Mouse (Mus musculus) liver, embryonic 13.5 days (tissue): ENCODE data around the gene Gsg1. TPM values are rescaled to one million over a fixed set of nuclear protein-coding genes. Genes with fewer than 3 reads are reported as not detected.

Source experiments
- ATAC-seq: fragments of 200-750 bp; cut with Nextera tagmentation; 2 replicates; pipeline ENCODE4 v1.8.0; 2017; ENCODE audit warnings: low read depth, mild to moderate bottlenecking, moderate number of reproducible peaks, moderate library complexity
- DNase-seq: peaks from one replicate; pipeline ENCODE4 v3.0.0; 2022
- H3K27ac ChIP-seq: fragments of 300-500 bp; sonication (generic); 2 replicates; pipeline ENCODE4 v1.5.1; 2015; ENCODE audit warnings: moderate library complexity, mild to moderate bottlenecking, inconsistent platforms
- H3K27me3 ChIP-seq: fragments of 300-500 bp; sonication (generic); 2 replicates; pipeline ENCODE4 v1.6.1; 2015; ENCODE audit warnings: mild to moderate bottlenecking, inconsistent platforms
- H3K36me3 ChIP-seq: fragments of 300-500 bp; sonication (generic); 2 replicates; pipeline ENCODE4 v1.6.1; 2015; ENCODE audit warnings: mild to moderate bottlenecking, inconsistent platforms
- H3K4me1 ChIP-seq: fragments of 300-500 bp; sonication (generic); replicated peaks from 2 replicates; pipeline ENCODE4 v1.6.1; 2015; ENCODE audit warnings: inconsistent platforms
- H3K4me2 ChIP-seq: fragments of 300-500 bp; sonication (generic); 2 replicates; pipeline ENCODE4 v1.6.1; 2015; ENCODE audit warnings: inconsistent platforms, mild to moderate bottlenecking, moderate library complexity
- H3K4me3 ChIP-seq: fragments of 300-500 bp; sonication (generic); replicated peaks from 2 replicates; pipeline ENCODE4 v1.5.1; 2015; ENCODE audit warnings: mild to moderate bottlenecking, inconsistent platforms
- H3K9ac ChIP-seq: fragments of 300-500 bp; sonication (generic); 2 replicates; pipeline ENCODE4 v1.6.1; 2015; ENCODE audit warnings: mild to moderate bottlenecking, inconsistent platforms
- H3K9me3 ChIP-seq: fragments of 300-500 bp; sonication (generic); replicated peaks from 2 replicates; pipeline ENCODE4 v1.6.1; 2016; ENCODE audit warnings: inconsistent platforms
- WGBS: fragments of 180-500 bp; shearing (Covaris S2); methylation state at CpG from one replicate; pipeline ENCODE4 v1.1.7; 2015; ENCODE audit not compliant: insufficient replicate concordance; 5-methylcytosine and 5-hydroxymethylcytosine counted together
- polyA plus RNA-seq: library from polyadenylated mRNA; unstranded; fragments of >200 nt; fragmentation: Nextera tagmentation; extraction: Ambion mirVana; gene quantifications from 2 replicates; pipeline ENCODE4 v1.2.1, GENCODE M21; 2015

Gsg1 gene
- polyA plus RNA-seq, result 0.15 and 0.16 TPM in 2 replicates

DNA sequence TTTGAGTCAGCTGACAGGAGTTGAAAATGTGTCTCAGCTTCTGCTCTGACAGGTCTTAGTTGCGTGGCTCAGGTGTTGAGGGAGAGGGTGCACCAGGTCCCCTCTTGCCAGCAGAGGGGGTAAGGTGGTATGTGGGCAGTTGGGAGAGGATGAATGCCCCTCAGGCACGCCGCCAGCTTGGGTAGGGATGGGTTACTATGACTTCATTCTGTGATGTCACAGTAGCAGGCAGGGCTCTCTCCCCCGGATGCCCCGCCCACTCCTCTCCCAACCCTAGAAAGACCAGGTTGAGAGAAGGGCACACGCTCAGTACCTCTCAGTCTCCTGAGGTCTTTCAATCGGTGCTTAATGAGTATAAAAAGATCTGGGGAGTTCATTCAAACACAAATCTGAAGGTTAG lies at the start of gene Gsg1:
Gsg1 (minus strand) TSS at position 199 of the 400 bp plus-strand sequence.
- Histone ChIP-seq H3K36me3 (no peaks in the 10 kb centered on the region), H3K9me3 (no peaks in the 10 kb centered on the region), H3K4me2 (no peak within 1 kb of the TSS), H3K27ac (no peak within 1 kb of the TSS), H3K27me3 (peaks cover 38% of the 10 kb centered on the region), H3K4me1 (peaks cover 12% of the 10 kb centered on the region), H3K4me3 (no peak within 1 kb of the TSS), H3K9ac (no peak within 1 kb of the TSS)
- 73% methylated on average over 7 of the region's 7 CpGs for WGBS
- ATAC-seq, result no peak
- DNase-seq, result no peak

DNA sequence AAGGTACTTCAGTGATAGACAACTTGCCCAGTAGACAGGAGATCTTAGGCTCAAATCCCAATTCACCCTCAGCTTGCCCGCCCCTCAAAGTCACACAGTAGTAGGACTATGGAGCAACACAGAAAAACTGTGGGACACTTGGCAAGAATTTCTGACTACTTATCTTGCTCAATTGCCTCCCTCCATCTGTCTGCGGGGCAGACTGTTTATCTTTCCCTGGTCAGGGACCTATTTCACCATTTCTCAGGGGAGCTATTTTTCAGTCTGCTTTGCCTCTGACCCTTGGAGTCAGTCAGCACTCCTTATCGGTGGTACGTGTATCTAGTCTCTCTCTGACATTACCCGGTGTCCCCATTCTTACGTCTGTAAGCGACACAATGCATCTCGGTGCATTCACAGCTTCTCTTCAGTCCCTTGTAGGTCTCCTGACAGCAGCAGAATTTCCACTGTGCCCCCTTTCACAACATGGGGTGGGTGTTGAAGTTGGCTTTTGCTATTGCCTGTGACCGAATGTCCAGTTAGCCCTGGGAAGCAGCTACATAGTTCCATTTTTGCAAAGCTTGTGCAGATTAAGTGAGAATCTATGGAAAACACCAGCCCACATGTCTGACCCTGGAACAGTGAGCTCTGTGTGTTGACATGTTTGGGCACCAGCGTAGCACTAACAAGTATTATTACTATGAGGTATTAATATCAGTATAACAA lies 48.4 kb upstream of the Gsg1 start:
- no peak for DNase-seq
- Histone ChIP-seq H3K4me3 (no peak overlapping the region), H3K27ac (no peak overlapping the region), H3K4me1 (no peaks in the 10 kb centered on the region), H3K9me3 (no peaks in the 10 kb centered on the region), H3K9ac (no peak overlapping the region), H3K36me3 (no peaks in the 10 kb centered on the region), H3K27me3 (no peaks in the 10 kb centered on the region), H3K4me2 (no peak overlapping the region)
- WGBS, result 48% methylated on average over 10 of the region's 10 CpGs
- peak; percentile 43; the same call in 1 of the 2 replicates for ATAC-seq

DNA sequence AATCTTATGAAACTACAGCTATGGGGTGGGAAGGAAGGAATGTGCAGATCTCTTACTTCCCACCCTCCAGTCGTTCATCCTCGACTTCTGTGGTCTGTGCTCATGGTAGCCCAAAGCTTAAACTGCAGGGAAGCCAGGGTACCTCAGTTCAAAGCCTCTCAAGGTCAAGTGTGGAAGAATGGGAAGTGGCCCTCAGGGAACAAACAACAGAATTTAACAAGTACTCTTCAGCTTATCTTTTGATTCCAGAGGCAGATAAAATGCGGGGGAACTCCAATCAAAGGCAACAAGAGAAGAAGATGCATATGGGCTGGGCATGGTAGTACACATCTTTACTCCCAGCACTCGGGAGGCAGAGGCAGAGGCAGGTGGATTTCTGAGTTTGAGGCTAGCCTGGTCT lies 46.3 kb upstream of the Gsg1 start:
- H3K4me3 ChIP-seq, result no peak overlapping the region
- no peaks in the 10 kb centered on the region for H3K27me3 ChIP-seq
- H3K4me2 ChIP-seq, result no peak overlapping the region
- DNase-seq, result no peak
- no peak overlapping the region for H3K27ac ChIP-seq
- ATAC-seq, result no peak
- H3K36me3 ChIP-seq, result no peaks in the 10 kb centered on the region
- 44% methylated on average over 4 of the region's 4 CpGs for WGBS
- no peak overlapping the region for H3K9ac ChIP-seq
- H3K9me3 ChIP-seq, result no peaks in the 10 kb centered on the region
- no peaks in the 10 kb centered on the region for H3K4me1 ChIP-seq

DNA sequence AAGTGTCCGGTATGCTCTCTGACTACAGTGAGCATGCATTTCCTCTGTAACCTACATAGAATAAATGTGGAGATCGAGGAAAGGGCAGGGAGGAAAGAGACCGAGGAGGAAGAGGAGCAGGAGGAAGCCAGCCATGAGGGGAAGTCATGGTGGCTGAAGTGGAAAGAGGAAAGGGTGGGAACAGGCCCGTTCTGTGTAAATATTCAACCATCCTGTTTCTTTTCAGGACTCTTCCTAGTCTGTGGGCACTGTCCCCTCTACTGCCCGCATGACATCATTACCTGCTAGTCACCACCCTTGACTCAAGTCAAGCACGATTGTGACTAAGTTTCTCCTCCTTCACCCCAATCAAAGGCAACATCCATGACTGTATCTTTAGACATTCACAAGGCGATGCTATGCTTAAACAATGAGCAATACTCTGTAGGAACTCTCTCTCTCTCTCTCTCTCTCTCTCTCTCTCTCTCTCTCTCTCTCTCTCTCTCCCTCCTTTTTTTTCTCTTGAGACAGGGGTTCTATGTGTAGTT lies 44.9 kb upstream of the Gsg1 start:
- ATAC-seq, result no peak
- no peak overlapping the region for H3K4me2 ChIP-seq
- no peaks in the 10 kb centered on the region for H3K4me1 ChIP-seq
- no peaks in the 10 kb centered on the region for H3K36me3 ChIP-seq
- no peak for DNase-seq
- no peaks in the 10 kb centered on the region for H3K27me3 ChIP-seq
- no peak overlapping the region for H3K9ac ChIP-seq
- H3K9me3 ChIP-seq, result no peaks in the 10 kb centered on the region
- no peak overlapping the region for H3K27ac ChIP-seq
- no peak overlapping the region for H3K4me3 ChIP-seq
- WGBS, result 36% methylated on average over 7 of the region's 7 CpGs

DNA sequence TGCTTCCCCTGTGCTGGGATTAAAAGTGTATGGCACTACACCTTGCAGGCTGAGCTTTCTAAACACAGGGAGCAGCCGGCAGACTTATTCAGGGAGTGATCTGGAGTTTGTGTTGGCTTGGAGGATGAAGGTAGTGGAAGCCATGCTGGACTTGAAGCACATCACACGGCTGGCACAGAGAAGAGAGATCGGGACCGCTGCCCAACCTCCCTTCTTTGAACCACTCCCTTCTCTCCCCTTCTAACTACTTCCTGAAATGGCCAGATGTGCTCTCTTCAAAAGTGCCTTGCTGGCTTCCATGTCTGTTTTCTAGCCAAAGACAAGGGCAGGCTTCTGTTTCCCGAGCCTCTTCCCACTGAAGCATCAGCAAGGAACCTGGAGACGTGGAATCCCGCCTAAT lies 43.4 kb upstream of the Gsg1 start:
- no peak for ATAC-seq
- Histone ChIP-seq H3K9ac (no peak overlapping the region), H3K4me1 (no peaks in the 10 kb centered on the region), H3K4me3 (no peak overlapping the region), H3K27ac (no peak overlapping the region), H3K27me3 (no peaks in the 10 kb centered on the region), H3K9me3 (no peaks in the 10 kb centered on the region), H3K36me3 (no peaks in the 10 kb centered on the region), H3K4me2 (no peak overlapping the region)
- WGBS, result 41% methylated on average over 7 of the region's 7 CpGs
- DNase-seq, result no peak

DNA sequence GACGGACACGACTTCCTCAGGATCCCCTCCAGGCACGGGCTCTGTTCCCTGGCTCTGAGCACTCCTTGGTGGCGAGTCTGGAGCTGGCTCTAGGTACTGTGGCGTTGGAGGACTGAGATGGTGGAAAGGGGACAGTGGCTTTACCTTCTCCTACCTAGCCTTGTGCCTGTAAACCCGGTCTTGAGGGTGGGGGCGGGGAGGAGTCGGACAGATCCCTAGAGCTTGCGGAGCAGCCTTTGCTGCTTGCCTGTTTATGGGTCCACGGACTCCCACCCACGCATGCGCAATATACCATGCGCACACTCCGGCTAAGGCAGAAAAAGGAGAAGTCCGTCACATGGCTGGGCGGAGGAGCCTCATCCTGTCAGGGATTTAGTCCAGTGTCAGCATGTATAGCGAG lies 42.1 kb upstream of the Gsg1 start:
- Histone ChIP-seq H3K4me2 (peak overlapping the region; percentile 26), H3K36me3 (no peaks in the 10 kb centered on the region), H3K4me3 (no peak overlapping the region), H3K27me3 (no peaks in the 10 kb centered on the region), H3K9me3 (no peaks in the 10 kb centered on the region), H3K27ac (no peak overlapping the region), H3K4me1 (no peaks in the 10 kb centered on the region), H3K9ac (no peak overlapping the region)
- no peak for ATAC-seq
- DNase-seq, result peak; percentile 24
- 24% methylated on average over 17 of the region's 17 CpGs for WGBS

DNA sequence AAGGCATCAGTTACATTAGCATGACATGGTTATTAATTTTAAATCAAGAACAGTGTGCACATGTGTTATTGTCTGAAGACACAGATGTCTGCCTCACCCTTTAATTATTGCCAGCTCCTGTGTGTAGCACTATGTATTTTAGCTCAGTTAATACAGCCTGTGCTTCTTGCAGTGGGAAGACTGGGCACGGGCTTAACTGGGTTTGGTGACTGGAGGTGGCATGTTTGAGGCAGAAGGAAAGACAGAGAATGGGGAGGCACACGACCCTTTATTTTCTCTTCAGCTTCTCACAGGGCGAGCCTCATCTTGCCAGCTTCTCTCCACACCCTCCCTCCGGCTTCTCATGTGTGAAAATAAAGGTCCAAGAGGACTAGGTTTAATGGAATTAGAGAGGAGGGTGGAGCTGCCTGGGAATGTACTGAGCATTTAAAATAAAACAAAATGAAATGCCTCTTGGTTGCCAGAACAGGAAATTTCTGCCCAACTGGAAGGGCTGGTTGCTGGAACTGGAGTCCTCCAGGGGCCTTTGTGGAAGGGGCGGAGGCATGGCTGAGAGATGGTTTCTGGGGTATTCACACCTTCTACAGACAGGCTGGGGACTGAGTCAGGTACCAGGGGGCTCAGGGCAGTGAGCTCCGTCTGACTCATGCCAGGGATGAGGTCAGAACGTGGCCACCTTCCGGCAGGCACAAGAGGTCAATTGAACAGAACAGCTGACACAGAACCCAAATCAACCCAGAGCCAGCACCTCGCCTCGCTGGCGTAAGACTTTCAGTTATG lies 41.1 kb upstream of the Gsg1 start:
- Histone ChIP-seq H3K27me3 (no peaks in the 10 kb centered on the region), H3K36me3 (no peaks in the 10 kb centered on the region), H3K4me2 (no peak overlapping the region), H3K4me3 (no peak overlapping the region), H3K9me3 (no peaks in the 10 kb centered on the region), H3K4me1 (no peaks in the 10 kb centered on the region), H3K27ac (no peak overlapping the region), H3K9ac (no peak overlapping the region)
- no peak for DNase-seq
- ATAC-seq, result no peak
- WGBS, result 70% methylated on average over 11 of the region's 11 CpGs

DNA sequence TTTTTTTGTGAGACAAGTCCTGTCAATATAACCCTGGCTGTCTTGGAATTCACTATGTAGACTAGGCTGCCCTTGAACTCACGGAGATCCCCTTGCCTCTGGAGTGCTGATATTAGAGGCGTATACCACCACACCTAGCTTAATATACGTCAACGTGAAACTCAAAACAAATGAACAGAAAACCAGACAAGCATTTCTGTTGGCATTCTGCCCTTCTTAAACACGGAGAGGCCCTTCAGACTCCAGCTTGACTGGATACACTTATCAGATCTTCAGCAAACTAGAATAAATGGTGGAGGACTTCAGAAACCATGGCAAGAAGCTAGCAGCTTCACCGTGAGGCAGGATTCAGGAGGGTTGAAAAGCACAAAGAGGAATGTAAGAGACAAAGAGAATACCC lies 40.0 kb upstream of the Gsg1 start:
- Histone ChIP-seq H3K9me3 (no peaks in the 10 kb centered on the region), H3K36me3 (no peaks in the 10 kb centered on the region), H3K4me3 (no peak overlapping the region), H3K9ac (no peak overlapping the region), H3K4me1 (no peaks in the 10 kb centered on the region), H3K27ac (no peak overlapping the region), H3K4me2 (no peak overlapping the region), H3K27me3 (no peaks in the 10 kb centered on the region)
- ATAC-seq (no peak), DNase-seq (no peak)
- whole genome bisulfite sequencing, result 71% methylated on average over 6 of the region's 6 CpGs

DNA sequence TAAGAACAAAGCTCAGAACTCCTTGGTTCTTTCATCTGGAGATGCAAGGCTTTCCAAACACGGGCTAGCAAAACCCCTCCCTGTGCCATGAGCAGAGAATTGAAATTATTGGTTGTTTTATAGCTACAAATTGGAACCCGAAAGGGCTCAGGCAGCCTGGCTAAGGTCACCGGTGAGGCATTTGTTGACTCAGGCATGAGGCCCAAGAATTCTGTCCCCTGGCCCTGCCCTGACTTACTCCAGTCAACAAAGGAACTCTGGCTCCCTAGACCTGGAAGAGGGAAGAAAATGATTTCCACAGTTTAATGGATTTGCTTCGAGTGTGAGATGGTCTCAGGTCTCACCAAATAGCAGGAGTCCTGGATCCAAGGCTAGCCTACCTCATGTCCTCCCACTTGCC lies 38.2 kb upstream of the Gsg1 start:
- no peak overlapping the region for H3K9ac ChIP-seq
- H3K4me2 ChIP-seq, result no peak overlapping the region
- no peaks in the 10 kb centered on the region for H3K36me3 ChIP-seq
- DNase-seq, result no peak
- no peaks in the 10 kb centered on the region for H3K4me1 ChIP-seq
- H3K27ac ChIP-seq, result no peak overlapping the region
- 66% methylated on average over 4 of the region's 4 CpGs for WGBS
- H3K4me3 ChIP-seq, result no peak overlapping the region
- no peak for ATAC-seq
- no peaks in the 10 kb centered on the region for H3K27me3 ChIP-seq
- H3K9me3 ChIP-seq, result no peaks in the 10 kb centered on the region

DNA sequence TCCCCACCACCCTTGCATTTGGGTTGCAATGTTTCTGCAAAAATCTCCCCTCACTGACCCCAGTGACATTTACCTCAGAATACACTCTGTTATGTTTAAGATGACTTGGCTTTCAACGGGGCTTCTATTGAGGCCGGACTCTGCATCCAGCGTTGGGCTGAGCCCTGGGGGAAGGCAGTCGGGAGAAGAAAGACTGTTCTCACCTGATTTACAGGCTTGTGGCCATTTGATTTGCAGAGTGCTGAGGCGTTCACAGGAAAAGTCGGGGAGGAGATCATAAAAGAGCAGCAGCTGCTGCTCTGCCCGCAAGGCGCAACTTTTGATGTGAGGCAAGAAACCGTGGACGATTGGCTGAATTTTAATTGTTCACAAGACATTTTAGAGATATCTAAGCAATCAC lies 25.7 kb upstream of the Gsg1 start:
- ATAC-seq (no peak), DNase-seq (no peak)
- Histone ChIP-seq H3K27me3 (peaks cover 8% of the 10 kb centered on the region; the same call in 1 of the 2 replicates), H3K4me3 (no peak overlapping the region), H3K4me1 (no peaks in the 10 kb centered on the region), H3K27ac (no peak overlapping the region), H3K4me2 (no peak overlapping the region), H3K9ac (no peak overlapping the region), H3K9me3 (no peaks in the 10 kb centered on the region), H3K36me3 (no peaks in the 10 kb centered on the region)
- 42% methylated on average over 10 of the region's 10 CpGs for WGBS

DNA sequence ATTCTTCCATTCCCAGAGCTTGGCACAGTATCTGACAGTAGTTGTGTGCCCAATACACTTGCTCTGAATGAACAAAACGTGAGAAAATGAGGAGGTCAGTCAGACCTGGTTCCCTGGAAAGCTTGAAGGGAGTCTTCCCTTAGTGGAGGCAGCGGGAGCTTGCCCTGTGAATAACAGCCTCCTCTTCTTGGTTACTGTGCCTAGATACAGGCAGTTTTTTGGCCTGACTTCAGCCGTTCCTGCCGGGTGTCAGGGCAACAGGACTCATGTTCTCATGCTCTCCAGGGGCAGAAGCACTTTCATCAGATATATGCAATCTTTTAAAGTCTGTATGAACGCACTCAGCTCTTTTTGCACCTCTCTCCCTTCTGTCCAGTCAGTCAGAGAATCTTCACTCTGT lies 25.1 kb upstream of the Gsg1 start:
- Histone ChIP-seq H3K4me3 (no peak overlapping the region), H3K27ac (no peak overlapping the region), H3K9ac (no peak overlapping the region), H3K27me3 (peaks cover 8% of the 10 kb centered on the region; the same call in 1 of the 2 replicates), H3K4me1 (no peaks in the 10 kb centered on the region), H3K4me2 (no peak overlapping the region), H3K36me3 (no peaks in the 10 kb centered on the region), H3K9me3 (no peaks in the 10 kb centered on the region)
- ATAC-seq (no peak), DNase-seq (no peak)
- 55% methylated on average over 5 of the region's 5 CpGs for WGBS
